Mouse (Mus musculus) right cerebral cortex, postnatal 4 days (tissue): Measurements from ENCODE around the gene Scaper.

Source experiments
- DNase-seq: peaks from one replicate; pipeline ENCODE4 v3.0.0-alpha.2; 2022

Scaper gene

GRCm38 (mm10) chr9:55539006-55539405, 398.9 kb downstream of the Scaper start:
- DNase-seq, result no peak

GRCm38 (mm10) chr9:55538377-55538776, 399.5 kb downstream of the Scaper start, which contains the start of gene Isl2:
TSS of gene Isl2 (plus strand) at chr9:55538672.
- no peak for DNase-seq

GRCm38 (mm10) chr9:55535907-55536306, 402.0 kb downstream of the Scaper start:
- DNase-seq, result peak; percentile 77

GRCm38 (mm10) chr9:55525716-55526115, 412.2 kb downstream of the Scaper start:
- no peak for DNase-seq

- DNase-seq, result peak; percentile 89
Measured at GRCm38 (mm10) chr9:55512027-55512543, 425.8 kb downstream of the Scaper start, which contains the start of gene Etfa. TSS of gene Etfa (minus strand) at chr9:55512243.

- peak; percentile 46 for DNase-seq
Measured at GRCm38 (mm10) chr9:55511521-55511993, 426.4 kb downstream of the Scaper start.

GRCm38 (mm10) chr9:55510651-55511235, 427.2 kb downstream of the Scaper start:
- DNase-seq, result no peak

- no peak for DNase-seq
Measured at GRCm38 (mm10) chr9:55509731-55510130, 428.2 kb downstream of the Scaper start.

- no peak for DNase-seq
Measured at GRCm38 (mm10) chr9:55508701-55509100, 429.2 kb downstream of the Scaper start.

GRCm38 (mm10) chr9:55507922-55508321, 430.0 kb downstream of the Scaper start:
- DNase-seq, result no peak
